Mouse (Mus musculus) bone marrow, adult 2 months (tissue): ENCODE data around the gene Mical3. TPM values are rescaled to one million over a fixed set of nuclear protein-coding genes. Genes with fewer than 3 reads are reported as not detected.

ENCODE experiments used
- H3K27ac ChIP-seq: fragments of 200-500 bp; 2 replicates; pipeline ENCODE4 v1.5.1; 2012; ENCODE audit warnings: low read depth, mild to moderate bottlenecking, control low read depth, inconsistent platforms, low read length; ENCODE audit not compliant: control insufficient read depth, poor library complexity, insufficient read depth
- H3K4me1 ChIP-seq: fragments of 200-500 bp; 2 replicates; pipeline ENCODE4 v1.6.1; 2011; ENCODE audit warnings: low read length; ENCODE audit not compliant: control insufficient read depth, insufficient read depth
- H3K4me3 ChIP-seq: fragments of 200-500 bp; replicated peaks from 2 replicates; pipeline ENCODE3; 2011; ENCODE audit warnings: mild to moderate bottlenecking, low read depth, low read length, control low read depth; ENCODE audit not compliant: control insufficient read depth
- CTCF ChIP-seq: fragments of 200-500 bp; IDR thresholded peaks from 2 replicates; pipeline ENCODE4 v1.5.1; 2011; ENCODE audit warnings: low read length, control low read depth; ENCODE audit not compliant: control insufficient read depth, insufficient read depth
- POLR2A ChIP-seq: fragments of 200-500 bp; IDR thresholded peaks from 2 replicates; pipeline ENCODE4 v1.6.1; 2011; ENCODE audit warnings: low read depth, mild to moderate bottlenecking, control low read depth, low read length, borderline replicate concordance; ENCODE audit not compliant: control insufficient read depth
- WGBS: fragments of 180-500 bp; shearing (Covaris S2); methylation state at CpG from one replicate; pipeline ENCODE4 v1.1.7; 2018; 5-methylcytosine and 5-hydroxymethylcytosine counted together
- polyA plus RNA-seq: library from polyadenylated mRNA; stranded (reverse); fragments of >200 nt; gene quantifications from 2 replicates; pipeline ENCODE4 v1.2.4, GENCODE M21; 2011; ENCODE audit warnings: low replicate concordance; ENCODE audit not compliant: missing spikeins, insufficient read depth, insufficient read length

The Mical3 gene
- polyA plus RNA-seq, 1 experiment, result 53.1 TPM

- no peak for TF ChIP-seq POLR2A
- TF ChIP-seq CTCF, result no peak
- H3K27ac ChIP-seq, result no peak overlapping the region
- WGBS, result 62% methylated on average over 7 of the region's 7 CpGs
- no peak overlapping the region for H3K4me3 ChIP-seq
- no peaks in the 10 kb centered on the region for H3K4me1 ChIP-seq
These were observed 11.5 kb upstream of the Mical3 start for GRCm38 (mm10) chr6:121142298-121142697.

- TF ChIP-seq POLR2A (no peak), CTCF (no peak)
- H3K4me3 ChIP-seq, result no peak overlapping the region
- H3K27ac ChIP-seq, result no peak overlapping the region
- 79% methylated on average over 1 of the region's 1 CpGs for WGBS
- no peaks in the 10 kb centered on the region for H3K4me1 ChIP-seq
These were observed 8.5 kb upstream of the Mical3 start for GRCm38 (mm10) chr6:121139271-121139670.

GRCm38 (mm10) chr6:121138338-121139040, 7.7 kb upstream of the Mical3 start:
- no peak overlapping the region for H3K27ac ChIP-seq
- H3K4me3 ChIP-seq, result no peak overlapping the region
- no peaks in the 10 kb centered on the region for H3K4me1 ChIP-seq
- WGBS, result 77% methylated on average over 12 of the region's 12 CpGs
- no peak for TF ChIP-seq POLR2A
- no peak for TF ChIP-seq CTCF

GRCm38 (mm10) chr6:121137222-121137621, 6.4 kb upstream of the Mical3 start:
- TF ChIP-seq CTCF (no peak), POLR2A (no peak)
- no peak overlapping the region for H3K27ac ChIP-seq
- no peak overlapping the region for H3K4me3 ChIP-seq
- 55% methylated on average over 6 of the region's 6 CpGs for WGBS
- H3K4me1 ChIP-seq, result no peaks in the 10 kb centered on the region

GRCm38 (mm10) chr6:121134884-121135283, 4.1 kb upstream of the Mical3 start:
- 48% methylated on average over 5 of the region's 5 CpGs for WGBS
- no peak overlapping the region for H3K27ac ChIP-seq
- H3K4me1 ChIP-seq, result no peaks in the 10 kb centered on the region

GRCm38 (mm10) chr6:121134249-121134648, 3.5 kb upstream of the Mical3 start:
- H3K4me3 ChIP-seq, result no peak overlapping the region
- 48% methylated on average over 3 of the region's 3 CpGs for WGBS
- TF ChIP-seq POLR2A, result no peak
- no peak for TF ChIP-seq CTCF
- no peak overlapping the region for H3K27ac ChIP-seq
- H3K4me1 ChIP-seq, result no peaks in the 10 kb centered on the region

More at GRCm38 (mm10) chr6:121134884-121135283, 4.1 kb upstream of the Mical3 start:
- H3K4me3 ChIP-seq, result no peak overlapping the region
- TF ChIP-seq CTCF, result no peak
- TF ChIP-seq POLR2A, result no peak

- WGBS, result 1% methylated on average over 32 of the region's 32 CpGs
- Histone ChIP-seq H3K4me1 (no peaks in the 10 kb centered on the region), H3K4me3 (no peak overlapping the region), H3K27ac (no peak overlapping the region)
- TF ChIP-seq POLR2A (no peak), CTCF (peak; percentile 92)
These were observed 627 bp downstream of the Mical3 start for GRCm38 (mm10) chr6:121130039-121130705.

- WGBS, result 24% methylated on average over 21 of the region's 21 CpGs
- TF ChIP-seq POLR2A (no peak), CTCF (no peak)
- no peaks in the 10 kb centered on the region for H3K4me1 ChIP-seq
- no peak overlapping the region for H3K27ac ChIP-seq
- H3K4me3 ChIP-seq, result no peak overlapping the region
These were observed 1.3 kb downstream of the Mical3 start for GRCm38 (mm10) chr6:121129506-121129905.
